Mouse (Mus musculus): ENCODE results near the gene Itgax. TPM values are rescaled to one million over a fixed set of nuclear protein-coding genes. Genes with fewer than 3 reads are reported as not detected.

The Itgax gene
- polyA plus RNA-seq (2012), result not detected in 2 replicates

GRCm38 (mm10) chr7:128128741-128129720, at the start of gene Itgax:
TSS of gene Itgax (plus strand) at chr7:128129547.
- Histone ChIP-seq H3K4me1 (ENCODE audit: control insufficient read depth) (no peaks in the 10 kb centered on the region), H3K27me3 (ENCODE audit: control insufficient read depth) (no peaks in the 10 kb centered on the region), H3K4me3 (replicated peaks) (no peak within 1 kb of the TSS), H3K9me3 (ENCODE audit: control insufficient read depth, low read length) (no peaks in the 10 kb centered on the region), H3K36me3 (ENCODE audit: control insufficient read depth) (no peaks in the 10 kb centered on the region)
- TF ChIP-seq GATA1 (IDR thresholded peaks at IDR 0.05; ENCODE audit: low read length), result no peak
- TF ChIP-seq TAL1 (IDR thresholded peaks at IDR 0.05; ENCODE audit: low read length), result no peak

- no peak for TF ChIP-seq GATA1 (IDR thresholded peaks at IDR 0.05; ENCODE audit: low read length)
- no peaks in the 10 kb centered on the region for H3K9me3 ChIP-seq (ENCODE audit: control insufficient read depth, low read length)
- H3K36me3 ChIP-seq (ENCODE audit: control insufficient read depth), result no peaks in the 10 kb centered on the region
- no peaks in the 10 kb centered on the region for H3K27me3 ChIP-seq (ENCODE audit: control insufficient read depth)
- no peak overlapping the region for H3K4me3 ChIP-seq (replicated peaks)
- H3K4me1 ChIP-seq (ENCODE audit: control insufficient read depth), result no peaks in the 10 kb centered on the region
Observed at GRCm38 (mm10) chr7:128080012-128080411, 49.3 kb upstream of the Itgax start.

- Histone ChIP-seq H3K36me3 (ENCODE audit: control insufficient read depth) (no peaks in the 10 kb centered on the region), H3K27me3 (ENCODE audit: control insufficient read depth) (no peaks in the 10 kb centered on the region), H3K9me3 (ENCODE audit: control insufficient read depth, low read length) (no peaks in the 10 kb centered on the region), H3K4me1 (ENCODE audit: control insufficient read depth) (no peaks in the 10 kb centered on the region), H3K4me3 (replicated peaks) (no peak overlapping the region)
- no peak for TF ChIP-seq GATA1 (IDR thresholded peaks at IDR 0.05; ENCODE audit: low read length)
- TF ChIP-seq TAL1 (IDR thresholded peaks at IDR 0.05; ENCODE audit: low read length), result no peak
Observed at GRCm38 (mm10) chr7:128089141-128089540, 40.2 kb upstream of the Itgax start.

- Histone ChIP-seq H3K36me3 (ENCODE audit: control insufficient read depth) (no peaks in the 10 kb centered on the region), H3K4me3 (replicated peaks) (no peak overlapping the region), H3K27me3 (ENCODE audit: control insufficient read depth) (no peaks in the 10 kb centered on the region), H3K9me3 (ENCODE audit: control insufficient read depth, low read length) (no peaks in the 10 kb centered on the region), H3K4me1 (ENCODE audit: control insufficient read depth) (no peaks in the 10 kb centered on the region)
- no peak for TF ChIP-seq GATA1 (IDR thresholded peaks at IDR 0.05; ENCODE audit: low read length)
- TF ChIP-seq TAL1 (IDR thresholded peaks at IDR 0.05; ENCODE audit: low read length), result no peak
Observed at GRCm38 (mm10) chr7:128098135-128098534, 31.2 kb upstream of the Itgax start.

GRCm38 (mm10) chr7:128100742-128101357, 28.5 kb upstream of the Itgax start:
- Histone ChIP-seq H3K27me3 (ENCODE audit: control insufficient read depth) (no peaks in the 10 kb centered on the region), H3K9me3 (ENCODE audit: control insufficient read depth, low read length) (no peaks in the 10 kb centered on the region), H3K4me1 (ENCODE audit: control insufficient read depth) (no peaks in the 10 kb centered on the region), H3K4me3 (replicated peaks) (no peak overlapping the region), H3K36me3 (ENCODE audit: control insufficient read depth) (no peaks in the 10 kb centered on the region)
- TF ChIP-seq GATA1 (IDR thresholded peaks at IDR 0.05; ENCODE audit: low read length), result no peak
- TF ChIP-seq TAL1 (IDR thresholded peaks at IDR 0.05; ENCODE audit: low read length), result no peak

- no peak overlapping the region for H3K4me3 ChIP-seq (replicated peaks)
- TF ChIP-seq GATA1 (IDR thresholded peaks at IDR 0.05; ENCODE audit: low read length) (no peak), TAL1 (IDR thresholded peaks at IDR 0.05; ENCODE audit: low read length) (no peak)
- H3K4me1 ChIP-seq (ENCODE audit: control insufficient read depth), result no peaks in the 10 kb centered on the region
- H3K9me3 ChIP-seq (ENCODE audit: control insufficient read depth, low read length), result no peaks in the 10 kb centered on the region
- H3K36me3 ChIP-seq (ENCODE audit: control insufficient read depth), result no peaks in the 10 kb centered on the region
- no peaks in the 10 kb centered on the region for H3K27me3 ChIP-seq (ENCODE audit: control insufficient read depth)
Observed at GRCm38 (mm10) chr7:128105246-128105645, 24.1 kb upstream of the Itgax start.

- Histone ChIP-seq H3K4me3 (replicated peaks) (no peak overlapping the region), H3K9me3 (ENCODE audit: control insufficient read depth, low read length) (no peaks in the 10 kb centered on the region), H3K27me3 (ENCODE audit: control insufficient read depth) (no peaks in the 10 kb centered on the region), H3K4me1 (ENCODE audit: control insufficient read depth) (no peaks in the 10 kb centered on the region), H3K36me3 (ENCODE audit: control insufficient read depth) (no peaks in the 10 kb centered on the region)
- TF ChIP-seq GATA1 (IDR thresholded peaks at IDR 0.05; ENCODE audit: low read length) (no peak), TAL1 (IDR thresholded peaks at IDR 0.05; ENCODE audit: low read length) (no peak)
Observed at GRCm38 (mm10) chr7:128107462-128107861, 21.9 kb upstream of the Itgax start.

GRCm38 (mm10) chr7:128110314-128110713, 19.0 kb upstream of the Itgax start:
- Histone ChIP-seq H3K4me3 (replicated peaks) (no peak overlapping the region), H3K36me3 (ENCODE audit: control insufficient read depth) (no peaks in the 10 kb centered on the region), H3K4me1 (ENCODE audit: control insufficient read depth) (no peaks in the 10 kb centered on the region), H3K9me3 (ENCODE audit: control insufficient read depth, low read length) (no peaks in the 10 kb centered on the region), H3K27me3 (ENCODE audit: control insufficient read depth) (no peaks in the 10 kb centered on the region)
- no peak for TF ChIP-seq GATA1 (IDR thresholded peaks at IDR 0.05; ENCODE audit: low read length)
- no peak for TF ChIP-seq TAL1 (IDR thresholded peaks at IDR 0.05; ENCODE audit: low read length)

GRCm38 (mm10) chr7:128112131-128112530, 17.2 kb upstream of the Itgax start:
- H3K36me3 ChIP-seq (ENCODE audit: control insufficient read depth), result no peaks in the 10 kb centered on the region
- no peaks in the 10 kb centered on the region for H3K9me3 ChIP-seq (ENCODE audit: control insufficient read depth, low read length)
- no peaks in the 10 kb centered on the region for H3K27me3 ChIP-seq (ENCODE audit: control insufficient read depth)
- TF ChIP-seq GATA1 (IDR thresholded peaks at IDR 0.05; ENCODE audit: low read length) (no peak), TAL1 (IDR thresholded peaks at IDR 0.05; ENCODE audit: low read length) (no peak)
- no peak overlapping the region for H3K4me3 ChIP-seq (replicated peaks)
- no peaks in the 10 kb centered on the region for H3K4me1 ChIP-seq (ENCODE audit: control insufficient read depth)

All from erythroblast, embryonic 14.5 days (primary cell).